Mouse (Mus musculus): ENCODE results near the gene Cbln4. TPM values are rescaled to one million over a fixed set of nuclear protein-coding genes. Genes with fewer than 3 reads are reported as not detected.

The Cbln4 gene
- not detected in 2 replicates for polyA plus RNA-seq (2012; ENCODE audit: low replicate concordance)

DNA sequence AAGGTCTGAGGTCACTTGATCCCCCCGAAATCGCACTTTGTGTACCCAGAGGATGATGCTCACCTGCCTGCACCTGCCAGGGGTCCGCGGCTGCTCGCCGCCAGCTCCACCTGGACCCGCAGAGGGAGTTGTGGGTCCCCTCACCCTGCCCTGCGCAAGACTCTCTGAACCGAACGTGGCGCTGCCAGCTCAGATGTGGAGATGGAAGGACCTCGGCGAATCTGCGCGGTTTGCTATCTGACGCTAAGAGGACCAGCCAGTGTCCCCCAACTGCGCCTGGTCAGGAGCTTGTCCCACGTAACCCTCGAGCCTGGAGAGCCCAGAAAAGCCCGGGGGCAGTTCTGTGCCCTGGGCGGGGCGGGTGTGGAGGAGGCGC is at the start of gene Cbln4:
Cbln4 (minus strand) TSS at position 232 of the 376 bp plus-strand sequence.

Other genes with a start within 250 kb of the Cbln4 start
- gene Mc3r, start 205.0 kb upstream of the Cbln4 start, polyA plus RNA-seq (2012; ENCODE audit: low replicate concordance): not detected in 2 replicates

All from leukemia stem cell, adult 10-12 weeks (primary cell).